Mouse (Mus musculus) ovary, postnatal 14 days (tissue): ENCODE measurements around the gene Edil3.

Experiments
- DNase-seq: peaks from one replicate; pipeline ENCODE4 v3.0.0; 2022; ENCODE audit warnings: low spot score

Gene Edil3

GRCm38 (mm10) chr13:88821440-88822331, at the start of gene Edil3:
TSS of gene Edil3 (plus strand) at chr13:88821472.
- DNase-seq, result peak; percentile 2

- no peak for DNase-seq
Measured at GRCm38 (mm10) chr13:88799186-88799585, 22.1 kb upstream of the Edil3 start.

- DNase-seq, result no peak
Measured at GRCm38 (mm10) chr13:88801006-88801405, 20.3 kb upstream of the Edil3 start.

GRCm38 (mm10) chr13:88805838-88806237, 15.4 kb upstream of the Edil3 start:
- DNase-seq, result no peak

- no peak for DNase-seq
Measured at GRCm38 (mm10) chr13:88806269-88806668, 15.0 kb upstream of the Edil3 start.

GRCm38 (mm10) chr13:88810097-88810496, 11.2 kb upstream of the Edil3 start:
- DNase-seq, result no peak

- no peak for DNase-seq
Measured at GRCm38 (mm10) chr13:88820686-88821308, 475 bp upstream of the Edil3 start.

GRCm38 (mm10) chr13:88822332-88822895, 1.1 kb downstream of the Edil3 start:
- DNase-seq, result no peak

GRCm38 (mm10) chr13:88822976-88823521, 1.8 kb downstream of the Edil3 start:
- DNase-seq, result no peak

GRCm38 (mm10) chr13:88823522-88824419, 2.5 kb downstream of the Edil3 start:
- DNase-seq, result peak; percentile 1

- DNase-seq, result no peak
Measured at GRCm38 (mm10) chr13:88824441-88824840, 3.2 kb downstream of the Edil3 start.

- DNase-seq, result no peak
Measured at GRCm38 (mm10) chr13:88828362-88828761, 7.1 kb downstream of the Edil3 start.

GRCm38 (mm10) chr13:88833732-88834131, 12.5 kb downstream of the Edil3 start:
- no peak for DNase-seq

GRCm38 (mm10) chr13:88849739-88850138, 28.5 kb downstream of the Edil3 start:
- no peak for DNase-seq

- DNase-seq, result no peak
Measured at GRCm38 (mm10) chr13:88879960-88880359, 58.7 kb downstream of the Edil3 start.

- DNase-seq, result no peak
Measured at GRCm38 (mm10) chr13:88890728-88891127, 69.5 kb downstream of the Edil3 start.

GRCm38 (mm10) chr13:88900046-88900445, 78.8 kb downstream of the Edil3 start:
- DNase-seq, result no peak

- no peak for DNase-seq
Measured at GRCm38 (mm10) chr13:88907405-88907804, 86.1 kb downstream of the Edil3 start.

- DNase-seq, result no peak
Measured at GRCm38 (mm10) chr13:88908187-88908586, 86.9 kb downstream of the Edil3 start.

- no peak for DNase-seq
Measured at GRCm38 (mm10) chr13:88916503-88916902, 95.2 kb downstream of the Edil3 start.

GRCm38 (mm10) chr13:88929626-88930025, 108.4 kb downstream of the Edil3 start:
- DNase-seq, result no peak

GRCm38 (mm10) chr13:88938564-88938963, 117.3 kb downstream of the Edil3 start:
- DNase-seq, result no peak
